Mouse (Mus musculus) stomach, postnatal 0 days (tissue): ENCODE measurements at regions not wholly inside any gene's neighbourhood (a gene's known extent, or its start where the extent isn't known, plus 50 kb on each side); places are given as distances from the start of the nearest gene placed in this dataset.

Source experiments
- CTCF ChIP-seq: IDR thresholded peaks from 2 replicates; pipeline ENCODE4 v1.5.1; 2016; ENCODE audit warnings: antibody characterized with exemption, low read depth, mild to moderate bottlenecking, moderate library complexity
- EP300 ChIP-seq: optimal IDR thresholded peaks from 2 replicates; pipeline ENCODE3; 2016; ENCODE audit warnings: antibody characterized with exemption

- no peak for TF ChIP-seq CTCF
- TF ChIP-seq EP300: no peak
These were observed 863.2 kb downstream of the Zfp704 start for GRCm38 (mm10) chr3:8746677-8747076.
